Mouse (Mus musculus): Measurements from ENCODE around the gene Nol9.

DNA sequence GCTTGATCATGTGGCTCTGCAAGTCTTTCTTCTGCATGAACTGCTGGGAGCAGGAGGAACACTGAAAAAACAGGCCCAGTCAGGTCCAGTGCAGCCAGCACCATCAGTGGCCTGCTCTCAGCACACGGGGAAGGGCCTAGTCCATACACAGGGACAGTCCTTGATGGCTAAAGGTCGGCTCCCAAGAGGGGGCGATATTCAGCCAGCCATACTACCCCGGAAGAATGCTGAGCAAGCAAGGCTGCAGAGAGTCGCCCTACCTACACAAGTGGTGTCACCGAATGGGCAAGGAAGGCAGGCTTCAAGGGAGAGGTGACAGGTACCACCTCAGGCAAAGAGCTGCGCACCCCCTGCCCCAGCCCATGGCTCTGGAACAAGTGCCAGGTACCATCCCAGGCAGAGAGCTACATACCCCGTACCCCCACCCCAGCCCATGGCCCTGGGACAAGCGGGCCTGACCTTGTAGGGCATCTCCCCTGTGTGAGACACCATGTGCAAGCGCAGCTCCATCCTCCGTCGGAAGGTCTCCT, 17.5 kb upstream of the Nol9 start:
- no peak for TF ChIP-seq FLI1 (IDR thresholded peaks at IDR 0.05; ENCODE audit: low read length)
- no peak for TF ChIP-seq GATA1 (IDR thresholded peaks at IDR 0.05; ENCODE audit: borderline replicate concordance, low read length)

All from megakaryocyte, embryonic 14.5 days (primary cell).